Mouse (Mus musculus): ENCODE measurements at regions not wholly inside any gene's neighbourhood (a gene's known extent, or its start where the extent isn't known, plus 50 kb on each side); places are given as distances from the start of the nearest gene placed in this dataset.

DNA sequence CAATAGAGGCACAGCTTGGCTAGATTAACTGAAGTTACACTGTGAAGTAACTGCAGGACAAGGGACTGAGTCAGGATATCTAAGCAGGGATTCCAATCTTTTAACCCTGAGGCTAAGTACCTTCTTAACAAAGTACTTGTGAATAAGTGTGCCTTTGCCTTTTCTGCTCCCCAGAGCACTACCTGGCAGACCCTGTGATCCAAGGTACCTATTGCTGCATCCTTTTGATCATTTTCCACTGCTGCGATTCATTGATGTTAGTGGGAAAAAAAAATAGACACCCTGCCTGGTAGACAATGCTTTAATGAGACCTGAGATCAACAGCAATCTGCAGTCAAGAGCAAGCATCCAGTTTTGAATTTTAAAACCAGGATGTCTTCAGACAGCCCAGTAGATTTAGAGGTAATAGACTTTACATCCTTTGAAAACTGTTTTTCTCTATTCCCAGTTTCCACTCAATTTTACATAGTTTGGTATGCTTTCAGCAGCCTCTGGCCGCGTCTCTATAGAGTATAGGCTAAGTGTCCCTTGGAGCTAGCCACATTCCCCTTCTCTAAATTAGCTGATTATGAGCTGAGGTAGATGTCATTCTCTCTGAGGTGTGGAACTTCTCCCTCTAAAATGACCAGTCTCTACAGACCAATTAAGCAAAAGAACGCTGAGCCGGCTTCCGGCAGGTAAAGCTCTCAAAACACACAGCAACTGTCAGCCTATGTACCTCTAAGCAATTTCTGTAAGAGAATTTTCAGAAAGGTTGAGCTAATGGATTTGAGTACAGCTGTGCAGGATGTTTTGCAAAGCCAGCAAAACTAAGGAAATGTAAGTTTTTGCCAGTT lies 653.0 kb upstream of the G6pd2 start:
- TF ChIP-seq CTCF (IDR thresholded peaks at IDR 0.05): no peak
- peak; percentile 44; the same call in 1 of the 2 replicates for ATAC-seq (ENCODE audit: low FRiP score)
- no peak overlapping the region for H3K27ac ChIP-seq (ENCODE audit: low read depth, low read length)
- DNase-seq (ENCODE audit: low spot score): peak; percentile 7
- H3K9ac ChIP-seq (replicated peaks; ENCODE audit: low read length, poor library complexity, severe bottlenecking): no peak overlapping the region
- no peaks in the 10 kb centered on the region for H3K4me1 ChIP-seq (ENCODE audit: insufficient read depth, low read length)
- H3K9me3 ChIP-seq (ENCODE audit: low read length): no peaks in the 10 kb centered on the region
- peak overlapping the region; percentile 20; the same call in 1 of the 2 replicates for H3K4me2 ChIP-seq (ENCODE audit: low read depth, low read length, poor library complexity, severe bottlenecking)
- H3K4me3 ChIP-seq (ENCODE audit: low read depth, low read length): no peak overlapping the region
- WGBS: 50% methylated on average over 6 of the region's 6 CpGs
- H3K36me3 ChIP-seq (ENCODE audit: insufficient read depth, low read length): no peaks in the 10 kb centered on the region
- H3K27me3 ChIP-seq (ENCODE audit: insufficient read depth, low read length): no peaks in the 10 kb centered on the region

DNA sequence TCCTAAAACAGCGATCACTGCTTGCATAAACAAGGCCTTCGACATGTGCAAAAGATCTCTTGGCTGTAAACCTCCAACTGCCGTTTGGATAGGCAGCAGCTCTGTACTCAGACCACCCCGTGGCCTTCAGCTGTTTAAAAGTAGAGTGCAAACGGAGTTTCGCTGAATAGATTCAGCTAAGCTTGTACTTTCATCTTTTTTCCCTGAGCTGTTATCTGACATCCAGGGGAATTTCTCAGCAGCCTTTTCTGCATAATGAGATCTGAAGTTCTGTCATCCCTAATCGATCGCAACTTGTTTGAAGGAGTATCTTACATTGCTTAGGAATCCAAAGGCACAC lies 652.4 kb upstream of the G6pd2 start:
- ATAC-seq (ENCODE audit: low FRiP score) (no peak), DNase-seq (ENCODE audit: low spot score) (peak; percentile 16)
- no peak for TF ChIP-seq CTCF (IDR thresholded peaks at IDR 0.05)
- Histone ChIP-seq H3K4me2 (ENCODE audit: low read depth, low read length, poor library complexity, severe bottlenecking) (peak overlapping the region; percentile 20; the same call in 1 of the 2 replicates), H3K27ac (ENCODE audit: low read depth, low read length) (no peak overlapping the region), H3K9me3 (ENCODE audit: low read length) (no peaks in the 10 kb centered on the region), H3K4me1 (ENCODE audit: insufficient read depth, low read length) (no peaks in the 10 kb centered on the region), H3K36me3 (ENCODE audit: insufficient read depth, low read length) (no peaks in the 10 kb centered on the region), H3K27me3 (ENCODE audit: insufficient read depth, low read length) (no peaks in the 10 kb centered on the region), H3K4me3 (ENCODE audit: low read depth, low read length) (no peak overlapping the region), H3K9ac (replicated peaks; ENCODE audit: low read length, poor library complexity, severe bottlenecking) (no peak overlapping the region)
- 33% methylated on average over 8 of the region's 8 CpGs for WGBS
